18 mouse cellular contexts compared by ENCODE assay signal in genomic region chr8:44766111-44766873, GRCm38 (mm10).
A peak's percentile ranks its signal among the peaks of the same experiment; 100 is the strongest.
DNase-seq lines count a peak whose midpoint lies in the region; ATAC-seq and TF ChIP-seq lines count a peak whose summit lies in the region.
"Had no signal": no experiment of that assay in that cellular context is flagged by ENCODE, and none has a peak within 500 bp of the region (broad histone marks: within the 10 kb centered on the region; RNA-seq: fewer than 3 reads in every experiment).

No protein-coding gene starts in this region.

- H3K27ac ChIP-seq in kidney, embryonic 14.5 days (ENCODE audit: low read depth, low read length): no peak overlapping the region
- H3K27ac ChIP-seq in limb, embryonic 15.5 days: peak overlapping the region; percentile 43; the same call in 1 of the 2 replicates
- H3K27ac ChIP-seq in limb, embryonic 10.5 days: no peak overlapping the region
- H3K27ac ChIP-seq: midbrain, embryonic 12.5 days; neural tube, embryonic 13.5 days had no signal

- TF ChIP-seq CTCF in Patski (IDR thresholded peaks at IDR 0.05): no peak

- ATAC-seq in kidney, embryonic 14.5 days (ENCODE audit: low FRiP score, low TSS enrichment): peak; percentile 77
- no peak for ATAC-seq in limb, embryonic 15.5 days (ENCODE audit: insufficient number of reproducible peaks, low FRiP score, low TSS enrichment, low read depth)
- ATAC-seq in Patski: peak; percentile 74
- ATAC-seq: forebrain, embryonic 14.5 days had no signal

- H3K4me1 ChIP-seq in kidney, embryonic 14.5 days (ENCODE audit: control insufficient read depth, insufficient read depth, low read length): peaks cover 6% of the 10 kb centered on the region; the same call in 1 of the 2 replicates
- 0 out of 2 replicates have a peak, but pooled peaks cover 4% of the 10 kb centered on the region for H3K4me1 ChIP-seq in limb, embryonic 15.5 days
- peaks cover 6% of the 10 kb centered on the region; the same call in 1 of the 2 replicates for H3K4me1 ChIP-seq in limb, embryonic 10.5 days
- H3K4me1 ChIP-seq: midbrain, embryonic 12.5 days; neural tube, embryonic 13.5 days had no signal

- in situ Hi-C loops in Patski (cut with MboI; ENCODE audit: low pct_unique_long_range_greater_than_20kb): loop anchor here (5.0 to 10.0 kb wide), 2 partner anchors 171 to 249 kb away; partner anchors contain the start of gene Fat1

- POLR2A ChIA-PET in Patski (lab: Charles Lee): interaction anchor here (0.6 kb wide), 2 partner anchors 62 to 1256 kb away, joined by 4 to 5 read pairs; no protein-coding TSS in a partner anchor

- H3K9ac ChIP-seq in kidney, embryonic 14.5 days (ENCODE audit: low read depth, low read length): no peak overlapping the region
- H3K9ac ChIP-seq in limb, embryonic 15.5 days: no peak overlapping the region
- H3K9ac ChIP-seq: midbrain, embryonic 12.5 days; neural tube, embryonic 13.5 days had no signal

- H3K4me2 ChIP-seq in kidney, embryonic 14.5 days (replicated peaks; ENCODE audit: low read depth, low read length): no peak overlapping the region; the same call in 1 of the 2 replicates
- no peak overlapping the region for H3K4me2 ChIP-seq in limb, embryonic 15.5 days
- H3K4me2 ChIP-seq: midbrain, embryonic 12.5 days; neural tube, embryonic 13.5 days had no signal

- no peak overlapping the region for H3K4me3 ChIP-seq in kidney, embryonic 14.5 days (ENCODE audit: low read length)
- no peak overlapping the region for H3K4me3 ChIP-seq in limb, embryonic 15.5 days
- no peak overlapping the region for H3K4me3 ChIP-seq in limb, embryonic 10.5 days
- H3K4me3 ChIP-seq: midbrain, embryonic 12.5 days; myocyte; neural tube, embryonic 13.5 days had no signal

- H3K9me3 ChIP-seq in kidney, embryonic 14.5 days (ENCODE audit: control insufficient read depth, low read length): no peaks in the 10 kb centered on the region
- no peaks in the 10 kb centered on the region for H3K9me3 ChIP-seq in limb, embryonic 15.5 days
- H3K9me3 ChIP-seq in limb, embryonic 10.5 days (replicated peaks): no peaks in the 10 kb centered on the region
- H3K9me3 ChIP-seq: midbrain, embryonic 12.5 days; neural tube, embryonic 13.5 days had no signal

- H3K27me3 ChIP-seq in kidney, embryonic 14.5 days (ENCODE audit: control insufficient read depth, insufficient read depth, low read length): no peaks in the 10 kb centered on the region
- no peaks in the 10 kb centered on the region for H3K27me3 ChIP-seq in limb, embryonic 15.5 days
- no peaks in the 10 kb centered on the region for H3K27me3 ChIP-seq in limb, embryonic 10.5 days (ENCODE audit: low read depth, poor library complexity, severe bottlenecking)
- no peaks in the 10 kb centered on the region for H3K27me3 ChIP-seq in Patski
- H3K27me3 ChIP-seq: midbrain, embryonic 12.5 days; neural tube, embryonic 13.5 days had no signal

- H3K36me3 ChIP-seq in kidney, embryonic 14.5 days (ENCODE audit: control insufficient read depth, insufficient read depth, low read length): no peaks in the 10 kb centered on the region
- no peaks in the 10 kb centered on the region for H3K36me3 ChIP-seq in limb, embryonic 15.5 days
- no peaks in the 10 kb centered on the region for H3K36me3 ChIP-seq in limb, embryonic 10.5 days
- H3K36me3 ChIP-seq: midbrain, embryonic 12.5 days; neural tube, embryonic 13.5 days had no signal

- DNase-seq in adrenal gland, postnatal 14 days: peak; percentile 11
- no peak for DNase-seq in adrenal gland, adult 8-10 months
- DNase-seq in kidney, adult 18-20 months: no peak
- DNase-seq in limb, embryonic 10.5 days (ENCODE audit: low spot score): no peak
- DNase-seq in Patski (ENCODE audit: low read depth, low spot score): peak; percentile 71
- DNase-seq in cerebellum, adult 9-10 months: no peak
- DNase-seq: cerebellum, adult 8-10 months; heart, postnatal 14 days; kidney, adult 8-10 months; layer of hippocampus, adult 9-11 months; thymus, adult 2 months; thymus, postnatal 36 days had no signal

- CTCF ChIA-PET in Patski (lab: Charles Lee): interaction anchor here (1.1 to 1.2 kb wide), 2 partner anchors 10 to 169 kb away, joined by 3 to 5 read pairs; partner anchors contain the start of gene Fat1

- WGBS in kidney, embryonic 14.5 days: 21% methylated on average over 12 of the region's 12 CpGs
- WGBS in limb, embryonic 15.5 days: 46% methylated on average over 12 of the region's 12 CpGs
- WGBS in limb, embryonic 10.5 days: 64% methylated on average over 12 of the region's 12 CpGs

Comparison
In these comparisons a context has a peak if more than half of its experiments do, and no peak if none do; other contexts are left out.
1. DNase-seq: peak in adrenal gland, postnatal 14 days (single experiment) and Patski (single experiment); none in adrenal gland, adult 8-10 months (single experiment), kidney, adult 18-20 months (single experiment), limb, embryonic 10.5 days (single experiment) and cerebellum, adult 9-10 months (single experiment).